Mouse (Mus musculus) liver, postnatal 0 days (tissue): ENCODE data around the gene Aaas. TPM values are rescaled to one million over a fixed set of nuclear protein-coding genes. Genes with fewer than 3 reads are reported as not detected.
"Not testable (repeated sequence)": the region's sequence is repeated elsewhere in the genome, so short reads cannot be mapped to it uniquely, and the experiment has no call there.

Experiments
- ATAC-seq: fragments of 200-750 bp; cut with Nextera tagmentation; 2 replicates; pipeline ENCODE4 v1.8.0; 2017; ENCODE audit warnings: mild to moderate bottlenecking, moderate library complexity
- DNase-seq: peaks from one replicate; pipeline ENCODE4 v3.0.0-alpha.2; 2016
- H3K27ac ChIP-seq: fragments of 300-500 bp; sonication (generic); 2 replicates; pipeline ENCODE4 v1.5.1; 2014; ENCODE audit warnings: antibody characterized with exemption, moderate library complexity, mild to moderate bottlenecking, low read depth
- H3K27me3 ChIP-seq: fragments of 300-500 bp; sonication (generic); 2 replicates; pipeline ENCODE4 v1.6.1; 2014; ENCODE audit warnings: low read length, control low read depth, mixed read lengths; ENCODE audit not compliant: insufficient read depth
- H3K36me3 ChIP-seq: fragments of 300-500 bp; sonication (generic); replicated peaks from 2 replicates; pipeline ENCODE4 v1.6.1; 2014; ENCODE audit warnings: mild to moderate bottlenecking, control low read depth, low read length, moderate library complexity, mixed read lengths; ENCODE audit not compliant: insufficient read depth
- H3K4me1 ChIP-seq: fragments of 300-500 bp; sonication (generic); 2 replicates; pipeline ENCODE4 v1.6.1; 2014; ENCODE audit warnings: antibody characterized with exemption, mild to moderate bottlenecking, control low read depth; ENCODE audit not compliant: insufficient read depth
- H3K4me2 ChIP-seq: fragments of 300-500 bp; sonication (generic); 2 replicates; pipeline ENCODE4 v1.6.1; 2014; ENCODE audit warnings: low read depth, mild to moderate bottlenecking, low read length, moderate library complexity, mixed read lengths
- H3K4me3 ChIP-seq: fragments of 300-500 bp; sonication (generic); 2 replicates; pipeline ENCODE4 v1.5.1; 2014; ENCODE audit warnings: low read depth, low read length
- H3K9ac ChIP-seq: fragments of 300-500 bp; sonication (generic); replicated peaks from 2 replicates; pipeline ENCODE4 v1.6.1; 2014; ENCODE audit warnings: mild to moderate bottlenecking, moderate library complexity
- H3K9me3 ChIP-seq: fragments of 300-500 bp; sonication (generic); 2 replicates; pipeline ENCODE4 v1.6.1; 2016; ENCODE audit warnings: mild to moderate bottlenecking, control low read depth, low read length, mixed read lengths
- CTCF ChIP-seq: sonication (generic); IDR thresholded peaks from 2 replicates; pipeline ENCODE4 v1.5.1; 2016; ENCODE audit warnings: antibody characterized with exemption, low read depth
- EP300 ChIP-seq: IDR thresholded peaks from 2 replicates; pipeline ENCODE4 v1.6.1; 2016; ENCODE audit warnings: antibody characterized with exemption, low read depth, mild to moderate bottlenecking
- WGBS: fragments of 180-500 bp; shearing (Covaris S2); extraction: QIAGEN DNeasy Blood & Tissue Kit; methylation state at CpG from one replicate; pipeline ENCODE4 v1.1.7; 2014; ENCODE audit not compliant: insufficient replicate concordance; 5-methylcytosine and 5-hydroxymethylcytosine counted together
- polyA plus RNA-seq: library from polyadenylated mRNA; unstranded; fragments of >200 nt; fragmentation: Nextera tagmentation; extraction: Ambion mirVana; gene quantifications from 2 replicates; pipeline ENCODE4 v1.2.1, GENCODE M21; 2015

Gene Aaas
- polyA plus RNA-seq, 1 experiment from 2014 or later: 18.8 TPM

DNA sequence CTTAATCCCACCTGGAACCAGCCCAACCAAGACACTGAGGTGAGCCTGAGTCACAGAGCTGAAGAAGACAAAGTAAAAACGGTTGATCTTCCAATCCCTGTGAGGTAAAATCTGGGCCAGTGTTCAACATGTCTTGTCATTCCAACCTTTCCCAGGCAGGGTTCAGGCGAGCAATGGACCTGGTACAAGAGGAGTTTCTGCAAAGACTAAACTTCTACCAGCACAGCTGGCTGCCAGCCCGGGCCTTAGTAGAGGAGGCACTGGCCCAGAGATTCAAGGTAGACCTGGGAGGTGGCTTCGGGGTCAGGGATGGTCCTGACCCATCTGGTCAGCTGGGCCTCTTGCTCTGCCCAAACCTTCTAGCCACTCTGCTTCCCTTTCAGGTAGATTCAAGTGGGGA, 13.6 kb downstream of the Aaas start:
- Histone ChIP-seq H3K27ac (no peak overlapping the region), H3K9me3 (no peaks in the 10 kb centered on the region), H3K36me3 (peaks cover 56% of the 10 kb centered on the region), H3K9ac (no peak overlapping the region), H3K4me1 (peaks cover 10% of the 10 kb centered on the region), H3K27me3 (no peaks in the 10 kb centered on the region), H3K4me2 (no peak overlapping the region), H3K4me3 (no peak overlapping the region)
- no peak for ATAC-seq
- no peak for DNase-seq
- 80% methylated on average over 4 of the region's 4 CpGs for WGBS
- TF ChIP-seq EP300 (no peak), CTCF (no peak)

DNA sequence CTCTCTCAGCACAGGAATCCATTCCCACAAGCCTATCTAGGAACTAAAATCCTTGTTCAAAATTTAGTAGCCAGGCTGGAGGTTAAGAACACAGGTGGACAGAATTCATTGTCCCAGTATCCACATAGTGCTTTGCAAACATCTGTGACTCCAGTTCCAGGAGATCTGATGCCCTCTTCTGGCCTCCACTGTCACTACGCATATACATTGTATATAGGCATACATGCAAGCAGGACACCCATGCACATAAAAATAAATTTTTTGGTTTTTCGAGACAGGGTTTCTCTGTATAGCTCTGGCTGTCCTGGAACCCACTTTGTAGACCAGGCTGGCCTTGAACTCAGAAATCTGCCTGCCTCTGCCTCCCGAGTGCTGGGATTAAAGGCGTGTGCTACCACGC, 14.6 kb downstream of the Aaas start:
- TF ChIP-seq CTCF: peak; percentile 56
- not testable (repeated sequence) for ATAC-seq, H3K9me3 ChIP-seq, H3K4me2 ChIP-seq, H3K4me3 ChIP-seq, H3K27me3 ChIP-seq, DNase-seq, H3K9ac ChIP-seq, H3K27ac ChIP-seq
- WGBS: 79% methylated on average over 5 of the region's 5 CpGs
- Histone ChIP-seq H3K4me1 (peaks cover 15% of the 10 kb centered on the region), H3K36me3 (peaks cover 56% of the 10 kb centered on the region)

DNA sequence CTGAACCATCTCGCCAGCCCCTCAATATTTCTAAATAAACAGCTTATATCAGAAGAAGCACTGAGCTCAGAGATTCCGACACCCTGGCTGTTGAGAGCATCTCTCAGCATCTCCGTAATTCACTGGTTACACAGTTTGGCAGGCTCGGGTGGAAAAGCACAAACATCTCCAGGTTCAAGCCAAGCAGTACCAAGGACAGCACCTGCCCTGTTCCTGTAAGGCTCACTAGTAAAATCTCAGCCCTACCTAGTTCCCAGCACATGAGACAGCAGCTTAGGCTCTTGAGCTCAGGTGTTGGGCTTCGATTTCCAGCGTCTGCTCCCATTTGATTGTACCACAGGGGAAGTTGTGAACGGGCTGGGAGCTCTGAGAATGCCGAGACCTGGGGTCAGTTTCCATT, 15.3 kb downstream of the Aaas start:
- peaks cover 58% of the 10 kb centered on the region for H3K36me3 ChIP-seq

DNA sequence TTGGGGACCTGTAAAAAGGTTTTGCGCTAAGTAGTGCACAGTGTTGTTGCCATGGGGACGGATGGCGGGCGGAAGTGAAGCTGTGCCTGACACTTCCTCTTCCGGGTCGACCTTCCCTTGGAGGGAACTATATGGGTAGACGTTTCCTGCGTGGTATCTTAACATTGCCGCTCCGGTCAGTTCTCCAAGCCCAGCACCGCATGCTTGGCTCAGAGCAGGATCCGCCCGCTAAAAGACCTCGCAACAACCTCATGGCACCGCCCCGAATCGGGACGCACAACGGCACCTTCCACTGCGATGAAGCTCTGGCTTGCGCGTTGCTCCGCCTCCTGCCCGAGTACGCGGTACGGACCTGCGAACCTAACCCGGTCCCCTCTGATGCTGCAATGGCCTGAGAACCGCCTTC, 19.0 kb downstream of the Aaas start, which contains the start of gene Myg1:
Gene Myg1 (plus strand): TSS at position 100 of the 406 bp plus-strand sequence.
- under 1% methylated on average over 30 of the region's 30 CpGs for WGBS

More for the DNA sequence above, 15.3 kb downstream of the Aaas start:
- DNase-seq (no peak), ATAC-seq (no peak)
- Histone ChIP-seq H3K27me3 (no peaks in the 10 kb centered on the region), H3K4me1 (peaks cover 15% of the 10 kb centered on the region), H3K4me3 (no peak overlapping the region), H3K4me2 (no peak overlapping the region), H3K9ac (no peak overlapping the region), H3K9me3 (no peaks in the 10 kb centered on the region), H3K27ac (no peak overlapping the region)
- 82% methylated on average over 8 of the region's 8 CpGs for WGBS
- TF ChIP-seq CTCF (no peak), EP300 (no peak)

DNA sequence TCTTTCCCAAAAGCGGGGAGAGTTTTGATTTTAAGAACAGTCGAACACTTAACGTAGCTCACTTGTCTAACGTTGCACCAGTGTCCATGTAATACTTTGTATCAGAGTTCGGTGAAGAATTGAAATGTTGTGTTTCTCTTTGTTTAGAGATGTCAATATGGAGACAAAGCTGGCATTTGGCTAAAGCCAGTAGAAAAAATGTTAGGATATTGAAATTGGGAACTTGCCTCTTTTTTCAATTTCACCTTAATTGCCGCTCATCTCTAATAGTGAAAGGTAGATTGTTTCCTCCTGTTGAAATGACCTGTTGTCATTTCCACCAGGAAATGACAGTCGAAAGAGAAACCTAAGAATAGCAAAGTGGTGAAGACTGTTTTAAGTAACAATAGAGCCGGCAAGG, 23.7 kb downstream of the Aaas start:
- TF ChIP-seq EP300 (no peak), CTCF (no peak)
- Histone ChIP-seq H3K4me3 (peak overlapping the region; percentile 83), H3K9ac (peak overlapping the region; percentile 82)

More for the DNA sequence above, 19.0 kb downstream of the Aaas start, which contains the start of gene Myg1:
- no peaks in the 10 kb centered on the region for H3K27me3 ChIP-seq
- peak; percentile 86 for DNase-seq
- H3K4me1 ChIP-seq: peaks cover 20% of the 10 kb centered on the region
- peak; percentile 94 for ATAC-seq
- H3K36me3 ChIP-seq: peaks cover 41% of the 10 kb centered on the region
- H3K9me3 ChIP-seq: no peaks in the 10 kb centered on the region
- H3K4me2 ChIP-seq: peak within 1 kb of the TSS; percentile 98
- H3K4me3 ChIP-seq: peak within 1 kb of the TSS; percentile 86
- peak within 1 kb of the TSS; percentile 80 for H3K9ac ChIP-seq
- TF ChIP-seq CTCF: no peak
- no peak for TF ChIP-seq EP300
- H3K27ac ChIP-seq: peak within 1 kb of the TSS; percentile 70

DNA sequence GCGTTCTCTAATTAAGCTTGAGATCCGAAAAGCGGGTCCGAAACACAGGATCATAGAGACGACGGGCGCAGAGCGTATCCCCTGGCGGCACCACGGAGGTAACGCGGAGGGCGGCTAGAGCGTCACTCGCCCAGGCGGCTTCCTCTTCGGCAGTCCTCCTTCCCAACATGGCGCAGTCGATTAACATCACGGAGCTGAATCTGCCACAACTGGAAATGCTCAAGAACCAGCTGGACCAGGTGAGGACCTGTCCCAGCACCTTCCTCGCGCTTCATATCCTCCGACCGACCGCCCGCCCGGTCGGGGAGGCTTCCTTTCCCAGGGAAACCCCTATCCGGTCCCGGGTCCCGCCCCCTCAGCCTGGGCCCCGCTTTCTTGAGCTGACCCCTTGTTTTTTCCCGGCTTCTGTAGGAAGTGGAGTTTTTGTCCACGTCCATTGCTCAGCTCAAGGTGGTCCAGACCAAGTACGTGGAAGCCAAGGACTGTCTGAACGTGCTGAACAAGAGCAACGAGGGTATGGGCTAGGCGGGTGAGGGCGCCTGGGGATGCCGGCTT, 24.5 kb downstream of the Aaas start, which contains the start of gene Pfdn5:
Gene Pfdn5 (plus strand): TSS at position 95 of the 555 bp plus-strand sequence.
- peaks cover 29% of the 10 kb centered on the region for H3K36me3 ChIP-seq
- WGBS: under 1% methylated on average over 40 of the region's 40 CpGs

More for the DNA sequence above, 23.7 kb downstream of the Aaas start:
- peak overlapping the region; percentile 79 for H3K4me2 ChIP-seq
- peaks cover 29% of the 10 kb centered on the region for H3K36me3 ChIP-seq
- ATAC-seq (no peak), DNase-seq (no peak)
- peaks cover 10% of the 10 kb centered on the region for H3K4me1 ChIP-seq
- H3K27me3 ChIP-seq: no peaks in the 10 kb centered on the region
- 47% methylated on average over 8 of the region's 8 CpGs for WGBS
- no peak overlapping the region for H3K27ac ChIP-seq
- H3K9me3 ChIP-seq: no peaks in the 10 kb centered on the region

More for the DNA sequence above, 24.5 kb downstream of the Aaas start, which contains the start of gene Pfdn5:
- Histone ChIP-seq H3K9me3 (no peaks in the 10 kb centered on the region), H3K4me2 (peak within 1 kb of the TSS; percentile 79), H3K4me3 (peak within 1 kb of the TSS; percentile 83), H3K27ac (peak within 1 kb of the TSS; percentile 55), H3K27me3 (no peaks in the 10 kb centered on the region), H3K9ac (peak within 1 kb of the TSS; percentile 82), H3K4me1 (peaks cover 7% of the 10 kb centered on the region; the same call in 1 of the 2 replicates)
- peak; percentile 89 for DNase-seq
- no peak for TF ChIP-seq EP300
- TF ChIP-seq CTCF: peak; percentile 65
- peak; percentile 95 for ATAC-seq
